Mouse (Mus musculus) neural tube, embryonic 10.5 days (tissue): Measurements from ENCODE around the gene Gng13.
"Not testable (repeated sequence)": the region's sequence is repeated elsewhere in the genome, so short reads cannot be mapped to it uniquely, and the experiment has no call there.

Source experiments
- DNase-seq: peaks from one replicate; pipeline ENCODE4 v3.0.0-alpha.2; 2017; ENCODE audit warnings: low spot score; ENCODE audit errors: extremely low spot score

The Gng13 gene

DNA sequence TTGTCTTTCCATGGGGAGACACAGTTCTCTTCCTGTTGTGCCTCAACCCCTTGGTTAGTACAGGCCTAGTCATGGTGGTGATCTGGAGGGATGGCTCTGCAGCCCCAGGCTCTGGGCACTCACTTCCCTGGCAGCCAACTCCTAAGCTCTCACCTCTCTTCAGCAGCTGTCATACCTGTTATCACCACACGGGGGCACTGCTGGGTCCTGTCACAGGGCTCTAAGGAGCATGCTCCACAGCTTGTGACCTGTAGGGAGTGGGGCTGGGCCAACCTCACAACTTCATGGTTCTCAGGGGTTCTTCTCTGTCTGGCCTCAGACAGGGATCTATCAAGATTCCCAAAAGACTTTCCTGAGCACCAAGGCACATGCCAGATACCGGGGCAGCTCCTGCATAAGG is 15.1 kb downstream of the Gng13 start:
- DNase-seq: peak; percentile 90

GRCm38 (mm10) chr17:25735246-25735645 is 18.3 kb downstream of the Gng13 start:
- no peak for DNase-seq

DNA sequence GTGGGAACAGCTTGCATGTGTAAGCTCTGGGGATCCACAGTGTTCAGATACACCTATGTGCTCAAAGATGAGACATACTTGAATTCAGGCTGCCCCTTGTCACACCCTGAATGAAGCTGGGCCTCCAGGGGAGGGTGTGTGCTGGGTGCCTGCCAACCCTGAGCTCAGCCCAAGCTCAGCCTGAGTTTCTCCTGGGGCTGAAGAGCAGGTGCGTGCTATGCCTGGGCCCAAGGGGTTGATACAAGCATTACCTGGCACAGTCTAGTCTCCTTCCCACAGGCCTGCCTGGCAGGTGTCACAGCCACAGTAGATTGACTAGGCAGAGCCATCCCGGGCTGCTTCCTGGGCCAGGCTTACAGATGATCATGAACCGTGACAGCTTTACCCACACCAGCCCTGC is 18.8 kb downstream of the Gng13 start, which contains the start of gene Mslnl:
TSS of gene Mslnl (plus strand) at position 298 of the 400 bp plus-strand sequence.
- no peak for DNase-seq

DNA sequence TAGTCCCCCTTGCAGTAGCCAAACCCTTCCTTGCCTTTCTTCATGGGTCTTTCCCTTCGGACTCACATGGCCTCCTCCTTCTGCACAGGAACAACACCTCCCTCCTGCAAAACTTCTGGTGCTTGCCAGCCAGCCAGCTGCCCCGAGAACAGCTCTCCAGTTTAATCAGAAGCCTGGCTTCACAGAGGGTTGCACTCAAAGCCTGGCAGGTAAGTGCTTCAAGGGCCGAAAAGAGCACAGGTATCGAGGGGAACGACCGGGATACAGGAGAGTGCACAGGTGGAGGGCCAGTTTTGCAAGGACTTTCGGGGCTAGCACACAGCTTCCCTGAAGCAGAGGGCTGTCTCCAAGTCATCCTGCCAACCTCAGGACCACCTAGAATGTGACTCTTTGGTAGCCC is 21.9 kb downstream of the Gng13 start:
- no peak for DNase-seq

DNA sequence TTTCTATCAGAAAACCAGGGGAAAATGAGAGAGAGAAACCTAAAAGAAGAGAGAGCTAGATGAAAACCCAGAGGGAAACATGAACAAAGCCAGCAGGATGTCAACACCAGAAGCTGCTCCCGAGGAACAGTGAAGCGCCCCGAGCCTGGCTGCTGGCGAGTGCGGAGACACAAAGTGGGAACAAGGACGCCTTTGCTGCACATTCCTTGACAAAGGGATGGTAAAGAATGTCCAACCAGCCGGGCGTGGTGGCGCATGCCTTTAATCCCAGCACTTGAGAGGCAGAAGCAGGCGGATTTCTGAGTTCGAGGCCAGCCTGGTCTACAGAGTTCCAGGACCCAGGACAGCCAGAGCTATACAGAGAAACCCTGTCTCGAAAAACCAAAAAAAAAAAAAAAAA is 24.5 kb downstream of the Gng13 start:
- not testable (repeated sequence) for DNase-seq

- DNase-seq: no peak
Measured at GRCm38 (mm10) chr17:25743831-25744230, 26.9 kb downstream of the Gng13 start.

DNA sequence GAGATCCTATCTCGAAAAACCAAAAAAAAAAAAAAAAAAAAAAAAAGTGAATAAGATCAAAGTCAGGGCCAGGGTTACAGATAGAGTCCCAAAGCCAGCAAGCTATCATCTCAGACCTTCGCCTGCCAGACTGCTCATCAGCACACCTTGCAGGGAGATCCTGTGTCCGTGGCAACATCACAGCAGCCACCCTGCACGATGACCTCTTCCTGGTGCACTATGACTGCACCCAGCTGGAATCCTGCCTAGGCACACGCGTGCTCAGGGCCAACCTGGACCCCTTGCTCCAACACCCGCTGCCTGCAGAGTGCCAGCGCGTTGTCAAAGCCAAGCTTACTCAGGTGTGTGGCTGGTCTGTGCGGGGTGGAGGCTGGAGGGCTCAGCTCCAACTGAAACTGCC is 27.3 kb downstream of the Gng13 start:
- no peak for DNase-seq

- no peak for DNase-seq
Measured at GRCm38 (mm10) chr17:25748238-25748637, 31.3 kb downstream of the Gng13 start.

DNA sequence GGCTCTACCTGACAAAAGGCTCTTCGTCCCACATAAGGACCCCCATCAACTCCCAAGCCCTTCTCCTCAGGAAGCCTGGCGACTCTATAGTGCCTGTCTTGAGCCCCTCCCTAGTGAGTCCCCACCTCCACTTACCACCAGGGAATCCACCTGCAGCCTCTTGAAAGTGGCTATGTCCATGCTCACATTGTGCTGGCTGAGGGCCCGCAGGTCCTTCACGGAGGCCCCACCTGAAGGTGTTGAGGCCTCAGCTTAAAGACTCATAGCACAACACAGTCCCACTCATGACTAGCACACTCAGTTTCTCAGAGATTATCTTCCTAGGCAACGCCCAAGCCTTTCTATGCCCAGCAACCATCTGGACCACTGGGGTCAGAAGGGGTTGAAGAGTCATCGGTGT is 32.3 kb downstream of the Gng13 start:
- no peak for DNase-seq

- DNase-seq: no peak
Measured at GRCm38 (mm10) chr17:25751446-25751845, 34.5 kb downstream of the Gng13 start.

DNA sequence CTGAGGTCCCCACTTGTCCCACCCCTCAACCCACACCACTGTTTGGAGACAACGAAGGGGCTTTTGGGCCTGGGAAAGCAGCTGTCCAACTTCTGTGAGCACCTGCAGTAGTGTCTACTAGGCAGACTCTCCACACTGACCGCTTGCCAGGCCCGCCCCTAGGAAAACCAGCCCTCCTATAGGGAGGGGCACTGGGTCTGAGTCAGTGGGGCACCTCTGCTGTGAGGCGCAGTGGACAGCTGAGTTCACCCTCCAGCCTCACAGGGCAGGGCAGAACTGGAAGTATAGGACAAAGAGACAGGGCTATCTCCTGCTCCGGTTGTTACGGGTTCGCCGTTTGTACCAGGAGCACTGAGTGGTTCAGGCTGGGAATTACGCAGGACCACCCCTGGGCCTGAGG is 37.3 kb downstream of the Gng13 start, which contains the start of gene Msln:
TSS of gene Msln (minus strand) at position 138 of the 400 bp plus-strand sequence.
- no peak for DNase-seq

- no peak for DNase-seq
Measured at GRCm38 (mm10) chr17:25755086-25755485, 38.1 kb downstream of the Gng13 start.

DNA sequence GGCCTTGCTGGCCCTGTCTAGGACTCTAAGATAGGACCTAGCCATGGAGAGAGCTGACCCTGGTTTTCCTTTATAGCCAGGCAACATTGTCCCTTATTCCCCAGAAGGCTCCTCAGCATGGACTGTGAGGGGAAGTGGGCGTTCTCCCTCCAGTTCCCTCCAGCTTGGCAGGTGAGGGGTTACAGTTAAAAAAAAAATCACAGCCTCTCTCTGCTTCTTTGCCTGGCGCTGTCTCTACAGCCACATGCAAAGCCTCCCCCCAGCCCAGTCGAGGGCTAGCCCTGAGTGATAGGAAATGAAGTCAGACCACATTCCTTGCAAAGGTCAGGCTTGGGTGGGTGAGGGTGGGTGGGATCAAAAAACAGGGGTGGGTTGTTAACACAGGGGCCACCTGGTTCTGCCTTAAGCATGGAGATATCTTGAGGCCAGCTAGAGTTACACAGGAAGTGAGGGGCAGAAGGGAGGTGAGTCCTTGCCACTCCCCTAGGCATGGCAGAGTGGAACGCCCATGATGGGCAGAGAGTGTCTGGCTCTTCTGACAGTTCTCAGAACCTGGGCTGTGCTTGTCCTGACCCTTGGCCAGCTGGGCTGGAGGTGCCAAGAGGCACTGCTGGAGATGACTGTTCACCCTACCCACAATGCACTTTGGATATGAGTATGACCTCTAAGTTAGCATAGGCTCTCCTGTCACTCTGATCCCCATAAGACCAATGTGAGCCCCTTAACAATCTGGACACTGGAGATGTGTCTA is 38.8 kb downstream of the Gng13 start:
- no peak for DNase-seq

DNA sequence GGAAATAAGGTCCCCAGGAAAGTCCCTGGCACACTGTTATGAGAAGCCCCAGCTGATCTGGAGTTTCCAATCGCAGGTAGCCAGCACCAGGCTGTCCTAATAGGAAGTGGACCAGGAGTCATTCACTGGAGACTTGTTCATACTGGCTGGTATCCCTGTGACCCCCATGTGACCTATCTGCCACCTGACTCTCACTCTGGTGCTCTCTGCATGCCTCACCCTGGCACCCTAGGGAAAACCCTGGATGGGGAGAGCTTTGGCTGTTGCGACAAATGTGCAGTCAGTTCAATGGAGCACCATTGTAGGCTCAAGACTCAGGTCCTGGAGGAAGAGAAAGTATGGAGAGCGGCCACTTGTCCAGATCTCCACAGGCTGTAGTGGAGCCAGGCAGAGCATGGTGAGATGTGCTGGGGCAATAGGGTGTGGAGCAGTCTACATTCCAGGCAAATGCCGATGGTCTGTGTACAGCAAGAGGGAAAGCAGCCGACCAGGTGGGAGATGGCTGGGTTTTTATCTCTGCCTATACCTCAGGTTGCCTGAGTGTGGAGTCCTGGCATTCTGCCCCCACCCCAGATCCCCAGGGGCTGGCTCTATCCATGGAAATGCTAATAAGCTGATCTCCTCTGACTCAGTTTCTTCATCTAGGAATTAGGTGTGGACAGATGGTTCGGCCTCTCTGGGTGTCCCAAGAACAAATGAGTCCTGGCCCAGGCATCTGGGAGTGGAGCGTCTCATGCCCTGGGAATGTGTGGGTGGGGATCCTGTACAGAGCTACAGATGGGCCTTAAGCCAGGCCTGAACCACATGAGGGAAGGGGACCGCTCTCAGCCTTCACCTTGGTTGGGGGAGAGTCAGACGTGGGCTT is 39.6 kb downstream of the Gng13 start:
- DNase-seq: no peak

- no peak for DNase-seq
Measured at GRCm38 (mm10) chr17:25757691-25758090, 40.7 kb downstream of the Gng13 start.

DNA sequence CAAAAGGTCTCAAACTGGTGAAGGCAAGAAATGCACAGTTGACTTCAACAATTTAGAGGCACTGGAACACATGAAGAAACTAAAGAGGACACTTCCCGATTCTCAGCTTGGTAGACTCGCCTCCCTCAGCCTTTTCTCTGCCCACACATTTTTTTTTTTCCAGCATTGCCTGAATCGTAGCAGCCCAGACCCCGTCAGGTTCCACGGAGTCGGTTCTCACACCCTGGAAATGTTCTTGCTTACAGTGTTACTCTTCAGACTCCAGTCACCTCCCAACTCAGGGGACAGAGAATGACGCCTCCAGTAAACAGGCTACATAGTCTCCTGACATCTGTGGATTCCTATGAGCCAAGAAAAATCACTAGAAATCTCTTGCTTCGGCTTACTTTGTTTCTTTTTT is 43.2 kb downstream of the Gng13 start:
- no peak for DNase-seq

DNA sequence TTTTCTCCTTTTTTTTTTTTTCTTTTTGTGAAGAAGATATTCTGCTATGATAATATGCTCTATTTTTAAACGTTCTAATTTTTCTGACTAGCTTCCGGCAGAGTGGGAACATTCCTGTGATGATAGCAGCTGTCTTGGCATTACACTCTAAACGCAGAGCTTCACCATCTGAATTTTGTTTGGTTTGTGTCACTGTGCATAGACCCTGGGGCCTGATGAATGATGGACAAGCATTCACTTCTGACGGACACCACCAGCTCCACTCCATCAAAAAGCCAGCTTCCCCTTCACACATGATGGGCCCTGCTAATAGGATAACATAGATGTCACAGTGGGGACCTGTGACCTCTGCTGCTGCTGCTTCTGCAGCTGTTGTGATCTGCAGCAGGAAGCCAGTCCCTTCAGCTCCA is 44.6 kb downstream of the Gng13 start:
- DNase-seq: no peak

- no peak for DNase-seq
Measured at GRCm38 (mm10) chr17:25762591-25762990, 45.6 kb downstream of the Gng13 start.

- no peak for DNase-seq
Measured at GRCm38 (mm10) chr17:25765886-25766285, 48.9 kb downstream of the Gng13 start.
